Mouse (Mus musculus) liver, embryonic 15.5 days (tissue): ENCODE measurements at regions not wholly inside any gene's neighbourhood (a gene's known extent, or its start where the extent isn't known, plus 50 kb on each side); places are given as distances from the start of the nearest gene placed in this dataset.

Experiments
- ATAC-seq: fragments of 200-750 bp; cut with Nextera tagmentation; 2 replicates; pipeline ENCODE4 v1.8.0; 2017; ENCODE audit warnings: moderate number of reproducible peaks, mild to moderate bottlenecking, moderate library complexity; ENCODE audit not compliant: insufficient read depth
- H3K27ac ChIP-seq: fragments of 300-500 bp; sonication (generic); replicated peaks from 2 replicates; pipeline ENCODE4 v1.5.1; 2015; ENCODE audit warnings: mild to moderate bottlenecking, inconsistent platforms
- H3K27me3 ChIP-seq: fragments of 300-500 bp; sonication (generic); 2 replicates; pipeline ENCODE4 v1.6.1; 2015; ENCODE audit warnings: mild to moderate bottlenecking, inconsistent platforms
- H3K36me3 ChIP-seq: fragments of 300-500 bp; sonication (generic); replicated peaks from 2 replicates; pipeline ENCODE4 v1.6.1; 2015; ENCODE audit warnings: moderate library complexity, mild to moderate bottlenecking, inconsistent platforms
- H3K4me1 ChIP-seq: fragments of 300-500 bp; sonication (generic); replicated peaks from 2 replicates; pipeline ENCODE4 v1.6.1; 2015; ENCODE audit warnings: inconsistent platforms
- H3K4me2 ChIP-seq: fragments of 300-500 bp; sonication (generic); 2 replicates; pipeline ENCODE4 v1.6.1; 2015; ENCODE audit warnings: moderate library complexity, mild to moderate bottlenecking, inconsistent platforms
- H3K4me3 ChIP-seq: fragments of 300-500 bp; sonication (generic); replicated peaks from 2 replicates; pipeline ENCODE4 v1.5.1; 2015; ENCODE audit warnings: mild to moderate bottlenecking, inconsistent platforms
- H3K9ac ChIP-seq: fragments of 300-500 bp; sonication (generic); 2 replicates; pipeline ENCODE4 v1.6.1; 2015; ENCODE audit warnings: moderate library complexity, mild to moderate bottlenecking, inconsistent platforms
- H3K9me3 ChIP-seq: fragments of 300-500 bp; sonication (generic); replicated peaks from 2 replicates; pipeline ENCODE4 v1.6.1; 2016; ENCODE audit warnings: inconsistent platforms
- WGBS: fragments of 180-500 bp; shearing (Covaris S2); methylation state at CpG from one replicate; pipeline ENCODE4 v1.1.7; 2015; ENCODE audit warnings: mixed read lengths; ENCODE audit not compliant: insufficient replicate concordance; 5-methylcytosine and 5-hydroxymethylcytosine counted together

DNA sequence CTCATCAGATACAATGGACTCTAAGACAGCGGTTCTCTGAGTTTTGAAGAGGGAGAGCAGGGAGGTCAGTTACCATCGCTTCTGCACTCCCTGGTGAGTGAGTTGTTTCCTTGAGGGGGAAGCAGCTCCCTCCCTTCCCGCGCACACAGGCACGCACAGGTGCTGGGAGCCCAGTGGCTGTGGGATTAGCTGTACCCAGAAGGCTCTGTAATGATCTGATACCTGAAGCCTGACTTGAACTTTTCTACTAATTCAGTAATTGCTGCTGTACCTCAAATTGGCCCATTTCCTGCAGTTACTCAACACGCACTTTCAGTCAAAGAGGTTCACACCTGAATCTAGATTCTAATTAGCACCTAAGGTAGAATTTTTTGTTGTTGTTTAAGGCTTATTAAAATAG, 158.6 kb downstream of the Sox2 start:
- Histone ChIP-seq H3K4me3 (no peak overlapping the region), H3K27me3 (0 out of 2 replicates have a peak, but pooled peaks cover 5% of the 10 kb centered on the region), H3K4me1 (no peaks in the 10 kb centered on the region), H3K4me2 (no peak overlapping the region), H3K9me3 (no peaks in the 10 kb centered on the region), H3K9ac (no peak overlapping the region), H3K36me3 (no peaks in the 10 kb centered on the region), H3K27ac (no peak overlapping the region)
- WGBS: 7% methylated on average over 6 of the region's 6 CpGs
- ATAC-seq: no peak

DNA sequence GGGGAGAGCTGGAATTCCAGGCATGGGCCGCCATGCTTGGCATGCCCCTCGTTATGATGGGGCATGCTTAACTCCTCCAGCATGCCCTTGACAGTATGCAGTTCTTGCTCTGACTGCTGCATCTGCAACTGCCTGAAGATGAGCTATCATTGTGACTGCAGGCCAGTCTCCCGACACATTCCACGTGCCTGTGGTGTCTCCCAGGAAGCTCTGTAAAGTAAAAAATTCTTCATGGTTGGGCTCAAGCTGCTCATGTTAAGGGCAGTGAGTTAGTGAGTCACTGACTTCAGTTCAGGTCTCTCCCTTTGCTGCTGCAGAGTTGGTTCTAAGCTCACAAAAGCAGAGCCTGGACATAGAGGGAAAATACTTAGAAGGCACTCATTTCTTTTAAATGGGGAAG, 161.5 kb downstream of the Sox2 start:
- H3K9me3 ChIP-seq: no peaks in the 10 kb centered on the region
- H3K9ac ChIP-seq: no peak overlapping the region
- no peak for ATAC-seq
- no peak overlapping the region for H3K4me3 ChIP-seq
- 0 out of 2 replicates have a peak, but pooled peaks cover 5% of the 10 kb centered on the region for H3K27me3 ChIP-seq
- 54% methylated on average over 4 of the region's 4 CpGs for WGBS
- H3K4me2 ChIP-seq: no peak overlapping the region
- H3K36me3 ChIP-seq: no peaks in the 10 kb centered on the region
- H3K27ac ChIP-seq: no peak overlapping the region
- H3K4me1 ChIP-seq: no peaks in the 10 kb centered on the region

DNA sequence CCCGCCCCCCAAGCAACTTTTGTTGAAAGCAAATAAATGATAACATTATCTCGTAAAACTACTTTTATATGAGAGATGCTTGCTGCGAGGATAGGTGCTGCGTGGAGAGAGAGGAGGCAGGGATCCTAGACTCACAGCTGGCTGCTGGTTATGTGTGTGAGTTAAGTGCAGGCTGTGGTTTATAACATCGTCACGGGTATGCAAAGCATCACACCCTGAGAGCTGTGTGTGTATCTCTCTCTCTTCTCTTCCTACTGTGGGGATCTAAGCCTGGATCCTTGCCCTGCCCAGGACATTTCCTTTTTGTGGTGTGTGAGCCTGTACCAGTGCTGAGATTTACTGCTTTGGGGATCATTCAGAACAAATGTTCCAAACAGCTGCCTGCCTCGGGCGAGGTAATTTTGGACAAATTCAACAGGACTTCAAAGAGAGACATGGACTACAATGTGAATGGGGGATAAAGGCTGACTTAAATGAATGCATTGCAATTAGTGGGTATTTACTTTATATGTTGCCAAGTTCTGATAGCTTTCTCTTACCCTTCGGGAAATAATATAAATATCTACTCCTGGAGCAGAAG, 162.9 kb downstream of the Sox2 start:
- H3K4me3 ChIP-seq: no peak overlapping the region
- H3K4me1 ChIP-seq: no peaks in the 10 kb centered on the region
- no peak for ATAC-seq
- H3K4me2 ChIP-seq: no peak overlapping the region
- 44% methylated on average over 9 of the region's 9 CpGs for WGBS
- H3K36me3 ChIP-seq: no peaks in the 10 kb centered on the region
- H3K9ac ChIP-seq: no peak overlapping the region
- no peak overlapping the region for H3K27ac ChIP-seq
- H3K9me3 ChIP-seq: no peaks in the 10 kb centered on the region
- H3K27me3 ChIP-seq: 0 out of 2 replicates have a peak, but pooled peaks cover 5% of the 10 kb centered on the region

DNA sequence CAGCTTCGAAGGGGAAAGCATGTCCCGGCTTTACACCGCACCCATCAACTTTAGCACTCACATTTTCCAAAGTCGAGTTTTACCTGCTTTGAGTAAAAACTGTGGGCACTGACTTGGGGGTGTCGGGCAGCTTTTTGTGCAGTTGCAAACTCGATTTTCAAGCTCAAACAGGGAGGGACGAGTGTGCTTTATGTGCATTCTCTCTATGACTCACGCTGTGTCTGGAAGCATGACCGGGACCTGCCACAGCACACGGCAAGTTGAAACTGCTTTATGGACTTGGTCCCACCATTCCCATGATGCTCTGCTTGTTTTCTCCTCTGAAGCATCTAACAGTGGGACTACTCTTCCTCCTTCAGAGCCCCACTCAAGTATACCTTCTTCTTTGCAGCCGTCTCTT, 174.8 kb downstream of the Sox2 start:
- ATAC-seq: no peak
- Histone ChIP-seq H3K9ac (no peak overlapping the region), H3K4me3 (no peak overlapping the region), H3K4me1 (no peaks in the 10 kb centered on the region), H3K36me3 (no peaks in the 10 kb centered on the region), H3K4me2 (no peak overlapping the region), H3K9me3 (no peaks in the 10 kb centered on the region), H3K27ac (no peak overlapping the region), H3K27me3 (no peaks in the 10 kb centered on the region)
- 60% methylated on average over 11 of the region's 11 CpGs for WGBS

DNA sequence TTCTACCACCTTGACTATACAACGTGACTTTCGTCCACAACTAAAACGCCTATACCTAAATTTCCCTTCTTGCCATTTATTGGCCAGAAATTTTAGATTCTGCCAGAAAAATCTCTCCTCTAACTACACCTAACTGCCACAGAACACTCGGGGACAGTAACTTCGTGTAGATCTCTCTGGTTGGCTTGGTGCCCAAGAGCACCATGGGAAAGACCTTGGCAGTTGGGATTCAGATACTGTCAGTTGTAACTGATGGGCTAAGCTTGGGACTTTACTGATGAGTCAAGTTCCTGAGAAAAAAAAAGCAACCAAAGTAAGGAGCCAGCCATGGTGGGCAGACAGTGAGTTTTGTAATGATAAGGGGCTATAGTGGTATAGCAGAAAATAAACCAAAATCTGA, 176.2 kb downstream of the Sox2 start:
- Histone ChIP-seq H3K4me3 (no peak overlapping the region), H3K4me2 (no peak overlapping the region), H3K9me3 (no peaks in the 10 kb centered on the region), H3K9ac (no peak overlapping the region), H3K4me1 (no peaks in the 10 kb centered on the region), H3K27me3 (no peaks in the 10 kb centered on the region), H3K36me3 (no peaks in the 10 kb centered on the region), H3K27ac (no peak overlapping the region)
- 70% methylated on average over 5 of the region's 5 CpGs for WGBS
- no peak for ATAC-seq

DNA sequence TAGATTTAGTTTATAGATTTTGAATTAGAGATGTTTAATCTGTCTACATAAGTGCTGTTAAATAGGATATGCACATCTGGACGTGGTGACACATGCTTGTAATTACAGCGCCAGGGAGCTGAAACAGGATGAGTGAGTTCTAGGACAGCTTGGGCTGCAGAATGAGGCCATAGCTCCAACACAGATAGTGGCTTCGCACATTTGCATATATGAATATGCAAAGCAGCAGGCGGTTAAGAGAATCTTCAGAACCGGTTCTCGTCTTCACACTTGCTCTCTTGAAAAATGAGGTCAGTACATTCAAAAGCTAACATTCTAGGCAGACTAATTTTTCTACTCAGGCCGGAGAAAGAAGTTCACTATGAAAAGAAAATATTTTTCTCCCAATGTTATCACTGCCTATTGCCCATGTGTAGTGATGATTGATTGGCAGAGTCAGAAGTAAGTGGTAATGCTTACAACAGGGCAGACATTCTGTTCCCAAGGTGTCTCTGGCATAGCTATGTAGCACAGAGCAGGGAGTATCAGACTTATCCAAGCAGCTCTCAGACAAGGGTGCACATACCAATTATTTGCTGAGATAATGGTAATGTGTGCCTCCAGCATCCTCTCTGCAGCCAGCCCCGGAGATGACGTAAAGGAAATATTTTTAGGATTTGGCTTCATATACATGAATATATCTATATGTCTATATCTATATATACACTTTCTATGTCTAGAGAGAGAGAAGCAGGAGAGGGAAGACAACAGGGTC, 178.4 kb downstream of the Sox2 start:
- no peak for ATAC-seq
- Histone ChIP-seq H3K9me3 (no peaks in the 10 kb centered on the region), H3K4me1 (no peaks in the 10 kb centered on the region), H3K36me3 (no peaks in the 10 kb centered on the region), H3K4me3 (no peak overlapping the region), H3K9ac (no peak overlapping the region), H3K27ac (no peak overlapping the region), H3K27me3 (no peaks in the 10 kb centered on the region), H3K4me2 (no peak overlapping the region)
- WGBS: 60% methylated on average over 9 of the region's 9 CpGs

DNA sequence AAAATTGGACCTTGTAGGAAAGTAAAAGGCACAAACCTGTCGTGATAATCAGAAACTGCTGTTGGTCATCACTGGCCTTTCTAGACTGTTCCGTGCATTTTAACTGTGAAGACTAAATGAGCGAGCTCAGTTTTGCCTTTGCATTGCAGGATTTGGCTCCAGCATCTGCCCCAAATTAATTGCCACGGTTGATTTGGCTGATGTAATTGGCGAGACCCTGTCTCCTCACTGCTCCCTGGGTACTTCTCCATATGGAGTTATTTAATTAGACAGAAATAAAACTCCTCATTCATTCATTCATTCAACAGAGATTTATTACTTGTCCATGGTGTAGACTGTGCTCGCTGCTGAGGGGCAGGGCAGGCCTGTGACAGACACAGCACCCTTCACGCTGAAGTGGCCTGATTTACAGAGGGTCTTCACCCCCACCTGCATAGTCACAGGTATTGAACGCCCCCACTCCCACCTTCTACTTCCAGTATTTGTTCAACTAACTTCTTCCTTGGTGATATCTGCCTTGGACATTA, 186.6 kb downstream of the Sox2 start:
- H3K9me3 ChIP-seq: no peaks in the 10 kb centered on the region
- no peak overlapping the region for H3K9ac ChIP-seq
- no peak for ATAC-seq
- no peak overlapping the region for H3K4me3 ChIP-seq
- 63% methylated on average over 8 of the region's 8 CpGs for WGBS
- H3K27me3 ChIP-seq: no peaks in the 10 kb centered on the region
- H3K27ac ChIP-seq: no peak overlapping the region
- H3K4me1 ChIP-seq: no peaks in the 10 kb centered on the region
- H3K36me3 ChIP-seq: no peaks in the 10 kb centered on the region
- no peak overlapping the region for H3K4me2 ChIP-seq

DNA sequence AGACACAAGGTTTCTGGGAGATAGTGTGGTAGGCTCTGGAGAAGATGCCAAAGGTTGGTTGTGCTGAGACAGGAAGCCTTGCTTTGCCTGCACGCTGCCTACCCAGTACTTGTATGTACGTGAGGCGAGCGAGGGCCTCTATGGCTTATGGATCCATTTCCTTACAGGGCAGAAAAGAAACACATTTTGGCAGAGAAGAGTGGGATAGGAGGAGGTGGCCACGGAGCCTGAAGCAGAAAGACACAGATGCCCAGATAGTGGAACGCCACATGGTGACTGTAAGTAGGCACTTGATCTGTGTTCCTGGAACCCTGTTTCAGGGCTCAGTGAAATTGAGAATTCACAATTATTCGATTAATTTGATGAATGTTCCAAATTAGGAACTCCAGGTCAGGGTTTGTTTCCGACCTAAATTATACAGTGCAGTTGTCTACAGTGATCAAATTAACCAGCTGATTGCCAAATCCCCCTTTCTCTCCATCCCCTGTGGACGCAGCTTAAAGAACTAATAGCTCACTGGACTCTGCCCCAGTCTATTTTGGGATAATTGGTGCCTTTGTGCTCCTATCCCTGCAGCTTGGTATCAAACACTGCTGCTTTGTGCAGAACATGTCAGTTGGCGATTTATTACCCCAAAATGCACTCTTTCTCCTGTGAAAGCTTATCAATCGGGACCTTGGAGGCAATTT, 187.6 kb downstream of the Sox2 start:
- no peaks in the 10 kb centered on the region for H3K27me3 ChIP-seq
- H3K27ac ChIP-seq: no peak overlapping the region
- no peaks in the 10 kb centered on the region for H3K9me3 ChIP-seq
- no peak overlapping the region for H3K4me3 ChIP-seq
- H3K9ac ChIP-seq: no peak overlapping the region
- H3K4me2 ChIP-seq: no peak overlapping the region
- H3K36me3 ChIP-seq: no peaks in the 10 kb centered on the region
- H3K4me1 ChIP-seq: no peaks in the 10 kb centered on the region
- ATAC-seq: no peak
- 69% methylated on average over 11 of the region's 11 CpGs for WGBS

DNA sequence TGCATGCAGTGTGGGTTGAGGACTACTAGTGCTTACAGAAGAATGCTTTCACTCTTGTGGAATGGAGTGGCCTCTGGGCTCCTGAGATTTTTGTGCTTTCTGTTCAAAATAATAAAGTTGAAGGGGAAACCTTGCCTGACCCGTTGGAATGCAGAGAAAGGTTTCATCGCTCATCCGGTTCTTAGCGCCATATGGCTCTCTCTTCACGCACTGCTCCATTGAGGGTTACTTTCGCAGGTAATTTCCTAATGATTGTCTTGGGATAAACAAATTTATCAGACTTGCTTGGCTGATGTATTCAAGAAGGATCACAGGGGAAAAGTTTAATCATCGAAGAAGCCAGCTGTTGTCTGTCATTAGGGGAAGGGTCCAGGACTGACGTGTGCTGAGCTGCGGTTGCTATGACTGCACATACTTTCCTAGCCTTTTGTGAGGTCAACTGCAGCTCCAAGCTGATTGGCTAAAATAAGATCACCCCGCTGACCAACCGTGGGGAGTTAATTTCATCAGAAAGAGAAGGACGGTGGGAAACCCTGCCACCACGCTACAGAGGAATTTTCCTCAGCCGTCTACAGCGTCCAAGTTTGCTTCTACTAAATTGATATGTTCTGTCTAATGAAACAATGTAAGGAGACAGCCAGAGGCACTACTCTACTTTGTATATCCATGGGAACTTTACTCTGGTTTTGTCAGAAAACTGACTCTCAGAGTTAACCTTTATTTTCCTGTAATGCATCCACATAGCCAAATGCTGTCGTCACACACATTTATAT, 210.9 kb downstream of the Sox2 start:
- Histone ChIP-seq H3K4me2 (no peak overlapping the region), H3K9me3 (no peaks in the 10 kb centered on the region), H3K4me1 (no peaks in the 10 kb centered on the region), H3K4me3 (no peak overlapping the region), H3K36me3 (no peaks in the 10 kb centered on the region), H3K9ac (no peak overlapping the region), H3K27ac (no peak overlapping the region), H3K27me3 (no peaks in the 10 kb centered on the region)
- 81% methylated on average over 16 of the region's 16 CpGs for WGBS
- no peak for ATAC-seq

DNA sequence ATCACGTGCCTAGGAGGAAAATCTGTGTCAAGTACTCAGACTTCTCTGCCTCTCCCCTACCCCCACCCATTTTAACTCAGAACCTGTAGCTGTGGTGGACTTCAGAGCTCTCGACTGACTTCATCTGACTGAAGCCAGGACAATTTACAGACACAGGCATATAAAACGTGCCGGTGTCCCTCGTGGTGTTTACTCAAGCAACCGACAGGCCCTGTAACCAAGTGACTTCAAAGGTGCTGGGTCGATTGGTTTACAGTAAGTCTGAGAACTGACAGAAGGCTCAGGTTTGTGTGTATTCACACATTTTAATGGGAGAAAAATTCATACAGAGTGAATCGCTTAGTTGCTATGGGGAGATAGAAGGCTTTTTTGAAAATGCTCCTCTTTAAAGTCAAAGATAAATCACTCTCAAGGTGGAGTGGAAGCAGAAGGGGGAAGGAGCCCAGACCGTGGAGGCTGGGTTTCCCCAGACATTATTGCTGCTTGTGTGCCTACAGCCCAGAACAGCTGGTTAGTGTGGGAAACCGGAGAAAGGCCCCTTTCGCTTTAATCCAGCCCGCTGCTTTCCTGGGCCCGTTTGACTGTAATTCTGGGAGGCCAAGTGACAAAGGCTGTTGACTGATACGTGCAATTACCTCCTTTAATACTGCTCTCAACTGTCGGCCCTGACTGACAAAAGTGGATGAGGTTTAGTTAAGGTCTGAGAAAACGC, 218.6 kb downstream of the Sox2 start:
- ATAC-seq: no peak
- Histone ChIP-seq H3K9ac (no peak overlapping the region), H3K9me3 (no peaks in the 10 kb centered on the region), H3K36me3 (no peaks in the 10 kb centered on the region), H3K4me2 (no peak overlapping the region), H3K27ac (no peak overlapping the region), H3K4me1 (no peaks in the 10 kb centered on the region), H3K4me3 (no peak overlapping the region), H3K27me3 (no peaks in the 10 kb centered on the region)
- WGBS: 28% methylated on average over 16 of the region's 16 CpGs
